Comparison of ENCODE assay signal across 16 mouse cellular contexts in genomic region chr1:128595528-128595927, GRCm38 (mm10). TPM values are rescaled to one million over a fixed set of nuclear protein-coding genes. Genes with fewer than 3 reads are reported as not detected.
DNase-seq lines count a peak whose midpoint lies in the region; ATAC-seq lines count a peak whose summit lies in the region.
"Had no signal": no experiment of that assay in that cellular context is flagged by ENCODE, and none has a peak within 500 bp of the region (broad histone marks: within the 10 kb centered on the region; RNA-seq: fewer than 3 reads in every experiment).

No protein-coding gene starts in this region.

- peaks cover 32% of the 10 kb centered on the region; the same call in 1 of the 2 replicates for H3K4me1 ChIP-seq in embryonic facial prominence, embryonic 12.5 days
- peaks cover 33% of the 10 kb centered on the region for H3K4me1 ChIP-seq in hindbrain, embryonic 16.5 days (ENCODE audit: control insufficient read depth, insufficient read depth, low read depth, low read length)

- peaks cover 24% of the 10 kb centered on the region for H3K27me3 ChIP-seq in embryonic facial prominence, embryonic 12.5 days
- H3K27me3 ChIP-seq in hindbrain, embryonic 16.5 days (replicated peaks; ENCODE audit: control insufficient read depth, insufficient read depth, low read length) = 0 out of 2 replicates have a peak, but pooled peaks cover 5% of the 10 kb centered on the region

- no peak overlapping the region for H3K4me3 ChIP-seq in embryonic facial prominence, embryonic 12.5 days
- H3K4me3 ChIP-seq in hindbrain, embryonic 16.5 days (ENCODE audit: low read length) = no peak overlapping the region
- H3K4me3 ChIP-seq: erythroblast, embryonic 14.5 days; intestine, embryonic 15.5 days; kidney, embryonic 15.5 days; left cerebral cortex, adult 2 months had no signal

- no peak for ATAC-seq in embryonic facial prominence, embryonic 12.5 days (ENCODE audit: insufficient number of reproducible peaks, insufficient read depth, low FRiP score, low TSS enrichment)
- peak; percentile 2; the same call in 1 of the 2 replicates for ATAC-seq in hindbrain, embryonic 16.5 days
- ATAC-seq: intestine, embryonic 15.5 days had no signal

- H3K9ac ChIP-seq in embryonic facial prominence, embryonic 12.5 days = no peak overlapping the region
- H3K9ac ChIP-seq in hindbrain, embryonic 16.5 days (ENCODE audit: low read depth, low read length) = 0 out of 2 replicates have a peak overlapping the region, but pooled peaks have one; percentile 3
- H3K9ac ChIP-seq: intestine, embryonic 15.5 days; kidney, embryonic 15.5 days had no signal

- DNase-seq in left cerebral cortex, postnatal 4 days = peak; percentile 69
- DNase-seq in left cerebral cortex, adult 9 months (ENCODE audit: low spot score in 2 of 2) = no peak
- DNase-seq in MN1 (ENCODE audit: low spot score) = peak; percentile 25
- no peak for DNase-seq in adrenal gland, postnatal 10 days
- DNase-seq in adrenal gland, postnatal 36 days = no peak
- no peak for DNase-seq in adrenal gland, postnatal 4 days (ENCODE audit: low spot score in 2 of 2)
- DNase-seq: adrenal gland, adult 2 months; cerebellum, adult 9-10 months; heart, adult 18-20 months; thymus, postnatal 25 days had no signal

- 0 out of 2 replicates have a peak overlapping the region, but pooled peaks have one; percentile 30 for H3K27ac ChIP-seq in embryonic facial prominence, embryonic 12.5 days
- H3K27ac ChIP-seq in hindbrain, embryonic 16.5 days (ENCODE audit: low read depth, low read length) = peak overlapping the region; percentile 29; the same call in 1 of the 2 replicates
- H3K27ac ChIP-seq: intestine, embryonic 15.5 days; kidney, embryonic 15.5 days; left cerebral cortex, adult 2 months had no signal

- H3K36me3 ChIP-seq in embryonic facial prominence, embryonic 12.5 days = no peaks in the 10 kb centered on the region
- H3K36me3 ChIP-seq in hindbrain, embryonic 16.5 days (ENCODE audit: control insufficient read depth, insufficient read depth, low read length) = no peaks in the 10 kb centered on the region
- H3K36me3 ChIP-seq: intestine, embryonic 15.5 days; kidney, embryonic 15.5 days had no signal

- no peak overlapping the region for H3K4me2 ChIP-seq in embryonic facial prominence, embryonic 12.5 days (replicated peaks)
- no peak overlapping the region for H3K4me2 ChIP-seq in hindbrain, embryonic 16.5 days (ENCODE audit: low read length)
- H3K4me2 ChIP-seq: intestine, embryonic 15.5 days; kidney, embryonic 15.5 days had no signal

- H3K9me3 ChIP-seq in embryonic facial prominence, embryonic 12.5 days = no peaks in the 10 kb centered on the region
- no peaks in the 10 kb centered on the region for H3K9me3 ChIP-seq in hindbrain, embryonic 16.5 days (ENCODE audit: control insufficient read depth, low read length)
- H3K9me3 ChIP-seq: intestine, embryonic 15.5 days; kidney, embryonic 15.5 days had no signal

- WGBS in embryonic facial prominence, embryonic 12.5 days = 6% methylated on average over 6 of the region's 6 CpGs
- WGBS in hindbrain, embryonic 16.5 days = 15% methylated on average over 6 of the region's 6 CpGs

- intact Hi-C loops in left cerebral cortex, postnatal 4 days (cut with DNase I) = loop anchor here (10.0 kb wide), 1 partner anchor 191 kb away; no protein-coding TSS in a partner anchor

RNA-seq across cellular contexts. Expression of gene Cxcr4, which starts 3.4 kb away (rescaled TPM):
- 10 to 100 TPM; 22.5 to 23.7 TPM for total RNA-seq in left cerebral cortex, postnatal 4 days (2021)
- 4.6 and 4.8 TPM in 2 replicates for polyA plus RNA-seq in embryonic facial prominence, embryonic 12.5 days (2016; fragmentation: Nextera tagmentation; extraction: Ambion mirVana)
- 5.9 and 8.2 TPM in 2 replicates for polyA plus RNA-seq in hindbrain, embryonic 16.5 days (2015; fragmentation: Nextera tagmentation; extraction: Ambion mirVana)
- 10 to 100 TPM; 39.8 to 49.6 TPM for total RNA-seq in adrenal gland, postnatal 10 days (2021)
- total RNA-seq in adrenal gland, postnatal 36 days (2021) = 10 to 100 TPM; 15.6 to 87.6 TPM
- total RNA-seq in adrenal gland, postnatal 4 days (2021) = 10 to 100 TPM; 35.9 to 37.7 TPM
- polyA plus RNA-seq: erythroblast, embryonic 14.5 days had no signal

Comparison
In these comparisons a context has a peak if more than half of its experiments do, and no peak if none do; other contexts are left out.
1. DNase-seq: peak in left cerebral cortex, postnatal 4 days (single experiment) and MN1 (single experiment); none in left cerebral cortex, adult 9 months (0 of 2), adrenal gland, postnatal 10 days (single experiment), adrenal gland, postnatal 36 days (0 of 2) and adrenal gland, postnatal 4 days (0 of 2).